Mouse (Mus musculus): ENCODE data around the gene Epn3. TPM values are rescaled to one million over a fixed set of nuclear protein-coding genes. Genes with fewer than 3 reads are reported as not detected.

Gene Epn3
- polyA plus RNA-seq, 1 experiment from 2014 or later: 1.7 TPM

GRCm38 (mm10) chr11:94466333-94466855, 33.4 kb downstream of the Epn3 start:
- Histone ChIP-seq H3K27me3 (replicated peaks; ENCODE audit: control insufficient read depth, insufficient read depth, low read length) (peaks cover 4% of the 10 kb centered on the region; the same call in 1 of the 2 replicates), H3K9me3 (ENCODE audit: control insufficient read depth, low read length) (no peaks in the 10 kb centered on the region), H3K36me3 (ENCODE audit: control insufficient read depth, insufficient read depth, low read length) (no peaks in the 10 kb centered on the region), H3K27ac (ENCODE audit: low read length) (no peak overlapping the region), H3K9ac (ENCODE audit: low read depth, low read length) (no peak overlapping the region), H3K4me3 (ENCODE audit: low read length) (no peak overlapping the region), H3K4me2 (ENCODE audit: low read depth, low read length) (no peak overlapping the region), H3K4me1 (ENCODE audit: control insufficient read depth, insufficient read depth, low read length) (peaks cover 34% of the 10 kb centered on the region)
- ATAC-seq: no peak
- WGBS: 87% methylated on average over 17 of the region's 17 CpGs

DNA sequence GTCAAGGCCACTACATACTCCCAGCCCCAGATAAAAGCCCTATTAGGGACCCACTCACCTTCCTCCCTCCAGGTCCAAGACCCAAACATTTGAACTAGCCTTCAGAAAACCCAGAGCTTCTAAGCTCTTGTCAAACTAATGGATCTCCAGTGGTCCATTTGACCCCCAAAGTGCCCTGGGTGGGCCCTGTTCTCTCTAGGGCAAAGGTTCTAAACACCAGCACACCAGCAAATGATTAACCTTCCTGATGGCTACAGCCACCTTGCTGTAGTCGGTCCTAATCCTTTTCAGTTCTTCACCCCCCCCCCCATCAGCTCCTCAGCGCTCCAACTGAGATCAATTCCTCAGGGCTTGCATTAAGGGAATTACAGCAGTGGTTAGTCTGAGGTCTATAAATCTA, 35.6 kb downstream of the Epn3 start:
- no peak overlapping the region for H3K9ac ChIP-seq (ENCODE audit: low read depth, low read length)

GRCm38 (mm10) chr11:94461856-94462255, 37.9 kb downstream of the Epn3 start:
- Histone ChIP-seq H3K9ac (ENCODE audit: low read depth, low read length) (no peak overlapping the region), H3K4me2 (ENCODE audit: low read depth, low read length) (no peak overlapping the region), H3K27me3 (replicated peaks; ENCODE audit: control insufficient read depth, insufficient read depth, low read length) (no peaks in the 10 kb centered on the region), H3K27ac (ENCODE audit: low read length) (no peak overlapping the region), H3K9me3 (ENCODE audit: control insufficient read depth, low read length) (no peaks in the 10 kb centered on the region), H3K36me3 (ENCODE audit: control insufficient read depth, insufficient read depth, low read length) (no peaks in the 10 kb centered on the region), H3K4me1 (ENCODE audit: control insufficient read depth, insufficient read depth, low read length) (peaks cover 6% of the 10 kb centered on the region; the same call in 1 of the 2 replicates), H3K4me3 (ENCODE audit: low read length) (no peak overlapping the region)
- no peak for ATAC-seq
- WGBS: 89% methylated on average over 11 of the region's 11 CpGs

More for the DNA sequence above, 35.6 kb downstream of the Epn3 start:
- no peaks in the 10 kb centered on the region for H3K9me3 ChIP-seq (ENCODE audit: control insufficient read depth, low read length)
- H3K4me3 ChIP-seq (ENCODE audit: low read length): no peak overlapping the region
- WGBS: 13% methylated on average over 2 of the region's 2 CpGs
- no peaks in the 10 kb centered on the region for H3K36me3 ChIP-seq (ENCODE audit: control insufficient read depth, insufficient read depth, low read length)
- no peak overlapping the region for H3K27ac ChIP-seq (ENCODE audit: low read length)
- ATAC-seq: no peak
- H3K4me2 ChIP-seq (ENCODE audit: low read depth, low read length): no peak overlapping the region
- H3K27me3 ChIP-seq (replicated peaks; ENCODE audit: control insufficient read depth, insufficient read depth, low read length): no peaks in the 10 kb centered on the region
- H3K4me1 ChIP-seq (ENCODE audit: control insufficient read depth, insufficient read depth, low read length): peaks cover 25% of the 10 kb centered on the region

DNA sequence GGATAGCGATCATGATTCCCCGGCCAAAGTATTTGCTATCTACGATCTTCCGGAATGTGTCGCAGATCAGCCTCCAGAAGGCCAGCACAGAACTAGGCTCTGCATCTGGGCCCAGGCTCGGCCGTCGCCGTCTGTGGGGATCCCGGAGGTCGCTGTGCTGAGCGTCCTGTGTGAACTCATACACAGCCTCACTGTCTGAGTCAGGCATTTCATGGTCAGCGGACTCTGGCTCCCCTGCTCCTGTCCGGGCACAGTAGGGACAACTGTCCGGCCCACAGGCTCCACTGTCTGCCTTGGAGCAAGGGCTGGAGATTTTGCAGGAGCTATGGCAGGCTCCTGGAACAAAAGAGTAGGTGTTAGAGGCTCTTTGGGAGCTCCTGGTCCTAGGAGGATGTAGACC, 42.8 kb downstream of the Epn3 start:
- Histone ChIP-seq H3K4me1 (ENCODE audit: control insufficient read depth, insufficient read depth, low read length) (peaks cover 4% of the 10 kb centered on the region; the same call in 1 of the 2 replicates), H3K9me3 (ENCODE audit: control insufficient read depth, low read length) (no peaks in the 10 kb centered on the region), H3K27me3 (replicated peaks; ENCODE audit: control insufficient read depth, insufficient read depth, low read length) (no peaks in the 10 kb centered on the region), H3K36me3 (ENCODE audit: control insufficient read depth, insufficient read depth, low read length) (no peaks in the 10 kb centered on the region), H3K4me2 (ENCODE audit: low read depth, low read length) (no peak overlapping the region), H3K9ac (ENCODE audit: low read depth, low read length) (no peak overlapping the region), H3K27ac (ENCODE audit: low read length) (no peak overlapping the region), H3K4me3 (ENCODE audit: low read length) (no peak overlapping the region)
- WGBS: 82% methylated on average over 15 of the region's 15 CpGs
- no peak for ATAC-seq

GRCm38 (mm10) chr11:94456347-94456746, 43.4 kb downstream of the Epn3 start:
- H3K27ac ChIP-seq (ENCODE audit: low read length): no peak overlapping the region
- 55% methylated on average over 3 of the region's 3 CpGs for WGBS

GRCm38 (mm10) chr11:94455161-94455820, 44.5 kb downstream of the Epn3 start:
- ATAC-seq: no peak
- WGBS: 74% methylated on average over 10 of the region's 10 CpGs
- Histone ChIP-seq H3K9me3 (ENCODE audit: control insufficient read depth, low read length) (no peaks in the 10 kb centered on the region), H3K4me3 (ENCODE audit: low read length) (no peak overlapping the region), H3K27me3 (replicated peaks; ENCODE audit: control insufficient read depth, insufficient read depth, low read length) (no peaks in the 10 kb centered on the region), H3K4me1 (ENCODE audit: control insufficient read depth, insufficient read depth, low read length) (peaks cover 7% of the 10 kb centered on the region; the same call in 1 of the 2 replicates), H3K9ac (ENCODE audit: low read depth, low read length) (no peak overlapping the region), H3K4me2 (ENCODE audit: low read depth, low read length) (no peak overlapping the region), H3K27ac (ENCODE audit: low read length) (no peak overlapping the region), H3K36me3 (ENCODE audit: control insufficient read depth, insufficient read depth, low read length) (no peaks in the 10 kb centered on the region)

More at GRCm38 (mm10) chr11:94456347-94456746, 43.4 kb downstream of the Epn3 start:
- Histone ChIP-seq H3K4me1 (ENCODE audit: control insufficient read depth, insufficient read depth, low read length) (peaks cover 4% of the 10 kb centered on the region; the same call in 1 of the 2 replicates), H3K36me3 (ENCODE audit: control insufficient read depth, insufficient read depth, low read length) (no peaks in the 10 kb centered on the region), H3K4me3 (ENCODE audit: low read length) (no peak overlapping the region), H3K27me3 (replicated peaks; ENCODE audit: control insufficient read depth, insufficient read depth, low read length) (no peaks in the 10 kb centered on the region), H3K9ac (ENCODE audit: low read depth, low read length) (no peak overlapping the region), H3K9me3 (ENCODE audit: control insufficient read depth, low read length) (no peaks in the 10 kb centered on the region), H3K4me2 (ENCODE audit: low read depth, low read length) (no peak overlapping the region)
- ATAC-seq: peak; percentile 58

DNA sequence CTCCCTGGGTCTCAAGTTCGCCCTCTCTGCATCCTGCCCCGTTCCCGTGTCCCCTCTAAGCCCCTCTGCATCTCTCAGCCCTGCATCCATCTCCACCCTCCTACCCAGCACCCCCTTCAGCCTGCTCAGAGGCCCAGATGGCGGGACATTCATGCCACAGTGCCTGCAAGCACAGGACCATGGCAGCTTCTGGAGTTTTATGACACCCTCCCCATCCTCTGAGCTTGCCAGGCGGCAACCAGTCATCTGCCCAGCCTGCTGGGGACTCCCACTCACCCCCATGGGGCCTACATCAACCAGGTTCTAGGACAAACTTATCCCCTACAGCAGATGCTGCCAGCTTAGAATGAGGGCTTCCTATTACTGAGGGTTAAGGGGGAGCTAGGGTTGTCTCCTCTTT, 45.0 kb downstream of the Epn3 start:
- H3K36me3 ChIP-seq (ENCODE audit: control insufficient read depth, insufficient read depth, low read length): no peaks in the 10 kb centered on the region
- no peak overlapping the region for H3K4me2 ChIP-seq (ENCODE audit: low read depth, low read length)
- ATAC-seq: no peak
- H3K27me3 ChIP-seq (replicated peaks; ENCODE audit: control insufficient read depth, insufficient read depth, low read length): no peaks in the 10 kb centered on the region
- WGBS: 72% methylated on average over 5 of the region's 5 CpGs
- peaks cover 7% of the 10 kb centered on the region; the same call in 1 of the 2 replicates for H3K4me1 ChIP-seq (ENCODE audit: control insufficient read depth, insufficient read depth, low read length)
- no peak overlapping the region for H3K27ac ChIP-seq (ENCODE audit: low read length)
- H3K9ac ChIP-seq (ENCODE audit: low read depth, low read length): no peak overlapping the region
- H3K9me3 ChIP-seq (ENCODE audit: control insufficient read depth, low read length): no peaks in the 10 kb centered on the region
- no peak overlapping the region for H3K4me3 ChIP-seq (ENCODE audit: low read length)

DNA sequence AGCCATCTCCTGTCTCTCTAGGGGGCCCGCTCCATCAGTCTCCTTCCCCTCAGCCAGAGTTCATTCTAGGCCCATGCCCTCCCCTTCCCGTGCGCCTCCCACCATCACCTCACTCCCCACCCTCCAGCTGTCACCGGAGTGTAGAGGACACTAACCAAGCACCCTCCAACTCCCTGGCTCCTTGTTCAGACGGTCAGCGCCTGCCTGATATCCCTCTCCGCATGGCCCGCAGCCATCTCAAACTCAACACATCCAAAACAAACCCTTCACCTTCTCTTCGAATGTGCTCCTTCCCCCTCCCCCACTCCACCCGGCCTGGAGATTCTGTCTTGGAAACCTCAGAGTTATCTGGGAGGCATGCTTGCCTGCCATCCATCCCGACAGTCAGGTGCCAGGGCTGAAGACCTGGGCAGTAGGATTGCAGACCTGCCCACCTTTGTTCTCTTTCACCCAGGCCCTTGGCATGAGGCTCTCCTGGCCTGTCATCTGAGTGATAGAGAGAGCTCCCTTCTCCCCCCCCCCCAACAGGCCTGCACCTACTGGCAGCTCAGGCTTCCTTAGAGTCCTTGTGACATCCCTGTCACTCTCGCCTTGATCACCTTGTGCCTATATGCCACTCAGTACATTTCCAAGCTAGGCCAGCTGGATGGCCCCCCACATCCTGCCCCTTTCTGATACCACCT, 48.5 kb downstream of the Epn3 start:
- Histone ChIP-seq H3K36me3 (ENCODE audit: control insufficient read depth, insufficient read depth, low read length) (no peaks in the 10 kb centered on the region), H3K27me3 (replicated peaks; ENCODE audit: control insufficient read depth, insufficient read depth, low read length) (no peaks in the 10 kb centered on the region), H3K27ac (ENCODE audit: low read length) (no peak overlapping the region), H3K4me2 (ENCODE audit: low read depth, low read length) (no peak overlapping the region), H3K4me1 (ENCODE audit: control insufficient read depth, insufficient read depth, low read length) (peaks cover 7% of the 10 kb centered on the region), H3K4me3 (ENCODE audit: low read length) (no peak overlapping the region), H3K9me3 (ENCODE audit: control insufficient read depth, low read length) (no peaks in the 10 kb centered on the region), H3K9ac (ENCODE audit: low read depth, low read length) (no peak overlapping the region)
- WGBS: 53% methylated on average over 12 of the region's 12 CpGs
- ATAC-seq: peak; percentile 26; the same call in 1 of the 2 replicates

- Histone ChIP-seq H3K4me1 (ENCODE audit: control insufficient read depth, insufficient read depth, low read length) (peaks cover 12% of the 10 kb centered on the region), H3K4me2 (ENCODE audit: low read depth, low read length) (no peak overlapping the region), H3K27me3 (replicated peaks; ENCODE audit: control insufficient read depth, insufficient read depth, low read length) (no peaks in the 10 kb centered on the region), H3K27ac (ENCODE audit: low read length) (no peak overlapping the region), H3K9me3 (ENCODE audit: control insufficient read depth, low read length) (no peaks in the 10 kb centered on the region), H3K9ac (ENCODE audit: low read depth, low read length) (no peak overlapping the region), H3K4me3 (ENCODE audit: low read length) (no peak overlapping the region), H3K36me3 (ENCODE audit: control insufficient read depth, insufficient read depth, low read length) (no peaks in the 10 kb centered on the region)
- WGBS: 61% methylated on average over 5 of the region's 5 CpGs
- no peak for ATAC-seq
Measured at GRCm38 (mm10) chr11:94449886-94450285, 49.9 kb downstream of the Epn3 start.
